Mouse (Mus musculus): Measurements from ENCODE around the gene Gm826.

Gene Gm826

DNA sequence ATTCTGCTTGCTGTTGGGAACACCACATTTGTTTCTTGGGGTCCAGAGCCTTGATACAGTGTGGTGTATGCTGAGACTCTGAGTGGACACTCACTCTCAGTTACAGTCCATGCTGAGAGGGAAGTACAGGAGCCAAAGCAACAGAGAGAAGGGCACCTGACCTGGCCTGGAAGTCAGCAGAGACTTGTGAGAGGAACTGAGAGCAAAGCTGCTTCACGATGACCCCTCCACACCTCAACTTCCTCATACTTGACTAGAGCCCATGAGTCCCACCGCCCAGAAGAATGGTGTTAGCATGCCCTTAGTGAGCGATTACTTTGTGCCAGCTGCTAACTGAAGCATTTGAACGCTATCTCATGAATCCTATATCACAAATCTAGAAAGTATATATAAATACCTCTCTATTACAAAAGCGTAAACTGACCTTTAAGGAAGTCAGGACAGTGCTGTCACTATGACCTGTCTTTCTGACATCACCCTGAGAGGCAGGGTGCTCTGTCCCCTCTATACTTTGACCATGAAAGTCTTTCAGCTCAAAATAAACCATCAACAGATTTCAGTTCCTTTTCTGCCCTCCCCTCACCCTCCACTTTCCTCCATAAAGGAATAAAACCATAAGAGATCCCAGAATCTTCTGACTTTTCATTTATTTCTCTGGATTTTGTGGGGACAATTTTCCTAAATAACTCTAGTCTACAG, 57.9 kb downstream of the Gm826 start:
- DNase-seq (ENCODE audit: low spot score) = no peak

DNA sequence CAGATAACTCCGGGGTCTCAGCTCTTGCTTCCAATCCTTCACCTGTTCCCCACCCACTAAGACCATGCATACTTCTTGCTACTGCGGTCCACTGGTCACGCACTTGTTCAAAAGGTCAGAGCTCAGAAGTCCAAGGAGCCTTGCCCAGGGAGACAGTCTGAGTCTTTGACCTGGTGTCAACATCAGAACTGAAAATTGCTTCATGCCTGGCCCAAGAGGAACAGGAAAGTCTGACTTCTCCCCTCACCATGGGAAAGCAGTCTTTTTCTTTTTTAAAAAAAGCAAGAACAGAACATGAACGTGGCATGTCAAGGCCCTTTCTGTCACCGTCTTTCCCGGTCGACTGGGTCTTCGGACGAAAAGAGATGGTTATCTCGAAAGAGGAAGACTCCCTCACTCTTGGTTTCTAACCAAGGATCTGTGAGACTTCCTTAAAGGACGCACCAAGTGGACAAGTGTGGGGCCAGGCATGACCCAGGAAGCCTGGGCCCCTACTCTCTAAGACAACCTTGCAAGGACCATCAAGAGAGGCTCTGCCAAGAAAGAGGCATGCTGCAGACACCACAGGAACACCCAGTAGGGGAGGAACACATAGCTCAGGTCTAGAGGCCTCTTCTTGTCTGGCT, 66.0 kb downstream of the Gm826 start:
- no peak for DNase-seq (ENCODE audit: low spot score)

DNA sequence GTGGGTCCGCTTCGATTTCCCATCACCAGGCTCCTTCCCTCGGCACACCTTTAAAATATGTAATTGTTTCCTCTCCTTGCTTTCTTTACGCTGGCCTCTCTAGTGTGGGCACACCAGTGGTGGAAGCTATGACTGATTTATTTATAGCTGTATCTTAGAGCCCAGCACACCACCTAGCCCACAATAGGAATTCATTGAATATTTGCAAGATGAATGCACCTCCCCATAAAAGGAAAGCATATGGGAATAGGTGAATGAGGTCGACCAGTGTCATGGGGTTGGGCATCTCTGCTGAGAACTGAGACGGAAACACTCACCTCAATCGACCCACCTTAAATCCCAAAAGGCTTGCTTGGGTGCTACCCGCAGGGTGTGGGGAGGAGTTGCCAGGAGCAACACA, 70.1 kb downstream of the Gm826 start:
- no peak for DNase-seq (ENCODE audit: low spot score)

DNA sequence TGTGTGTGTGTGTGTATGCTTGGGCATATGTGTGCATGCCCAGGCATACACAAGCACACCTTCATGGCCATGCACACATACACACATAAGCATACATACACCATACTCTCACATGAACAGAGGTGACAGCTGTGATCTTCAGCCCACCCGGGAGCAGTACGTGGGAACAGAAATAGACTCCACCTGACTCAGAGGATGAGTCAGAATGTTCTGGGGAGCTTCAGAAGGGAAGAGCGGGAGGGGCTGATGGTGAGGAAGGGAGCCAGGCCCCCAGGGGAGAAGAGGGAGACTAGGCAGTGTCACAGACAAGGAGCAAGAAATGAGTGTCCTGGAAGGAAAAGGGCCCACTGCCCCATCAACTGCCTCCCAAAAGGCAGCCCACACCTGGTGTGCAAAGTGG, 72.4 kb downstream of the Gm826 start:
- DNase-seq (ENCODE audit: low spot score) = no peak
